Mouse (Mus musculus): ENCODE data around the gene Sh2d7. TPM values are rescaled to one million over a fixed set of nuclear protein-coding genes. Genes with fewer than 3 reads are reported as not detected.
"Not testable (repeated sequence)": the region's sequence is repeated elsewhere in the genome, so short reads cannot be mapped to it uniquely, and the experiment has no call there.

Gene Sh2d7
- polyA plus RNA-seq, 1 experiment from 2014 or later: not detected

DNA sequence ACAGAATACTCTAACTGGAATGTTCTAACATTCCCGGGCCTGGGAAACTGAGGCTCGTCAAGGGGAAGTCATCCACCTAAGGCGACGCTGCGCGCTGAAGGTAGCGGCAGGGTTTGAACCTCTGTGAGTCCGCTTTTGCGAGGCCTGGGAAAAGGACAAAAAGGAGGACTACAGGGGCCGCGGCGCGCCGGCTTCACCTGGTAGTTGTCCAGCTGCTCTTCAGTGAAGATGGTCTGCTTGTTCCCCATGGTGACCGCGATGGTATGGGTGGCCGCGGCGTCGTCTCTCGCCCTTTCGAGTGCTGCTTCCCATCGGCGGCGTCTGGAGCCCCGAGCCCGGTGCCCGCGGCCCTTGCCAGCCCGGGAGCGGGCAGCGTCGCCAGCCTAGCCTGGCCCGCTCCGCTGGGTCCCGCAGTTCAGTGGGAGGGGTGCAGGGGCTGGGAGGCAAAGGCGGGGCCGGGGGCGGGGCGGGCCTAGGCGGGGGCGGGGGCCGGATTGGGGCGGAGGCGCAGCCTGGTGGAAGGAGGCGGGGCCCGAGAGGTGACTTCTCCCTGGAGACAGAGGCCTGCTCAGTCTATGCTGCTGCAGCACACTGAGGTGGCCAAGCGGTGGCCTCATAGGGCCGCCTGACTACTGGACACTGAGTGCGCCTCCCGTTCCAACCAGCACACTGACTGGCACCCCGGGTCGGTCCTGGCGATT lies 21.1 kb downstream of the Sh2d7 start, which contains the start of gene Cib2:
Gene Cib2, minus strand, starts transcription at position 448 of the 701 bp plus-strand sequence.
- no peak within 1 kb of the TSS for H3K27ac ChIP-seq
- H3K79me2 ChIP-seq (ENCODE audit: inconsistent target): no peaks in the 10 kb centered on the region
- H3K4me3 ChIP-seq (ENCODE audit: inconsistent target): no peak within 1 kb of the TSS; the same call in 1 of the 2 replicates
- WGBS (ENCODE audit: missing documents): 8% methylated on average over 54 of the region's 54 CpGs
- no peaks in the 10 kb centered on the region for H3K36me3 ChIP-seq (ENCODE audit: inconsistent target)

DNA sequence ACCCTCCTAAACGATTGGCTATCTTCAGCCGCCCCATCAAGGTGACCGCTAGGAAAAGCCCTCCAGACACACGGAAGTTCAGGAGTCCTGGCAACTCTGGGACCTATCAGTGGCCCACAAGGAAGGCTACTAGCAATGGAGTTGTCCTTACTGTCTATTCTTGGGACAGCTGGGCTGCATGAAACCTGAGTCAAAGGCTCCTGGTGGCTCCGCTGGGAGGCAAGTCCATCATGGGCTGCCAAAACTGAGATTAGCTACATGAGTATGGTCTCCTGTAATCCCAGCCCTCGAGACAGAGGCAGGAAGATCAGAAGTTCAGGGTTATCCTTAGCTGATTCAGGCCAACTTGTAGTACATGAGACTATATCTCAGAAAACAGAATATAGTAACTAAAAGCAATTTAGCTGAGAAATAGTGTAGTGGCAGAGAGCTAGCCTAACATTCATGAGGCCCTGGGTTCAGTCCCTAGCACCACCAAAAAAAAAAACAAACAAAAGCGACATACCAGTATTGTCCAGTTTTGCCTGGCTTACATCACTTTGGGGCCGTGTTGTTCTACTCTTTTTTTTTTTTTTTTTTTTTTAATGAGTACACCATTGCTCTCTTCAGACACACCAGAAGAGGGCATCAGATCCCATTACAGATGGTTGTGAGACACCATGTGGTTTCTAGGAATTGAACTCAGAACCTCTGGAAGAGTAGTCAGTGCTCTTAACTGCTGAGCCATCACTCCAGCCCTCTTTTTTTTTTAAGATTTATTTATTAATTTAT lies 22.2 kb downstream of the Sh2d7 start:
- no peak overlapping the region for H3K27ac ChIP-seq
- H3K4me3 ChIP-seq (ENCODE audit: inconsistent target): no peak overlapping the region
- WGBS (ENCODE audit: missing documents): 95% methylated on average over 8 of the region's 8 CpGs
- no peaks in the 10 kb centered on the region for H3K36me3 ChIP-seq (ENCODE audit: inconsistent target)
- no peaks in the 10 kb centered on the region for H3K79me2 ChIP-seq (ENCODE audit: inconsistent target)

DNA sequence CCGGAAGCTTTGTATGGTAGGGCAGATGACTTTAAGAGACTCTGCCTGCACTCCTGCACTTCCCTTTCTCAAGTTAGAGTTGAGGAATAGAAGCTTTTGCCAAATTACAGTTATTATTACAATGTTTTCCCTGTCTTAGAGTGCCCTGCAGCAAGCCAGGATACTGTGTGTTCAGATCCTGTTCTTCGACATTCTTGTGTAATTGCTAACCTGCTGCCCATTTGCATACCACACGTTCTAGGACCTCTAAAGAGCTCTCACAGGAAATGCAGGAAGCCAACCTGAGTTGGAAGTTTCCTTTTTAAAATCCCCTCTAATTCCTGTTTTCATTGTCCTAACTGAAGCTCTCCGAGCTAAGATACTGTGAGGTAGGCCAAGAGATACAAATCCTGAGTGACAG lies 28.2 kb downstream of the Sh2d7 start:
- Histone ChIP-seq H3K79me2 (ENCODE audit: inconsistent target) (no peaks in the 10 kb centered on the region), H3K36me3 (ENCODE audit: inconsistent target) (no peaks in the 10 kb centered on the region), H3K27ac (no peak overlapping the region), H3K4me3 (ENCODE audit: inconsistent target) (no peak overlapping the region)
- 25% methylated on average over 4 of the region's 4 CpGs for WGBS (ENCODE audit: missing documents)

DNA sequence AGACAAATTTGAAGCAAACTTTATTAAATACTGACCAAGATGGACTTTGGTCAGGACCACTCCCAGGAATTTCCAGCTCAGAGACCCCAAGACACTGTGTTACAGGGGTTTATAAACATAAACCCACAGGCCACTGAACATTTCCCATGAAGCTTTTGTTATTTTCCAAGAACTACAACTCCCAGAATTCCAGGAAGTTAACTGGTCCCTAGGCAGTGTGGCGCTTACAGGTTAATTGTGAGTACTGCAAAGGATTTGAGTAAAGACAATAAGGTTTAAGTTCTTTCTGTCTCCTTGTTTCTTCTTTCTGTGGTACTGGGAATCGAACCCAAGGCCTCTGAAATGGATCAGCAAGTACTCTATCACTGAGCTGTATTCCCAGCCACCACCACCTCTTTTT lies 29.9 kb downstream of the Sh2d7 start:
- H3K27ac ChIP-seq: no peak overlapping the region
- no peaks in the 10 kb centered on the region for H3K79me2 ChIP-seq (ENCODE audit: inconsistent target)
- no peaks in the 10 kb centered on the region for H3K36me3 ChIP-seq (ENCODE audit: inconsistent target)
- no peak overlapping the region for H3K4me3 ChIP-seq (ENCODE audit: inconsistent target)
- 65% methylated on average over 2 of the region's 2 CpGs for WGBS (ENCODE audit: missing documents)

DNA sequence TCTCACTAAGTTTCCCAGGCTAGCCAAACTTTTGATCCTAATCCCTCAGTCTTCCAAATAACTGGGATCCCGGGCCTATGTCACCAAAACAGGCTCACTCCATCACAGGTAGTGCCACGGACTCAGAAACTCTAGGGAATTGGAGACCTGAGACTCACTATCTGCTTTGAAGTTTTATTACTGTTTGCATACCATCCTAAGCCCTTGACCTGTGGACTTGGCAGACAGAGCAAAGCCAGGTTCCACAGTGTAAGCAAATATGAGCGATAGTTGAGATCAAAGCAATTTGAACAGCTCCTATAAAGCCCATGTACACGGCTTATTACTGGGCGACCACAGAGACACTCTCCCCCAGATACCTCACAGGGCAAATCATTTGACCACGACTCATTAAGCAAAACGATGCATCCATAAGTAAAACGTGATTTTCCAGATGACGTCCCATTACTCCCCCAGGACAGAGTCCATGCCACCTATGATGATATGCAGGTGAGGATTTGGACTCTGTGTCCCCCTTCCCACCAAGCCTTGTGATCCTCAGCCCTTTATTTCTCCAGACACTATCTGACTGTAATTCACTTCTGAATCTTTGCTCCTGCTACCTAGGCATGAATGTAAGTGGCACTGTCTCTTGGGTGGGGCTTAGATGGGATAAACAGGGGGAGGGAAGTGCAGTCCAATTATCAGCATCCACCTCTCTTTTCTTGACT lies 32.5 kb downstream of the Sh2d7 start:
- Histone ChIP-seq H3K27ac (no peak overlapping the region), H3K79me2 (ENCODE audit: inconsistent target) (no peaks in the 10 kb centered on the region), H3K36me3 (ENCODE audit: inconsistent target) (no peaks in the 10 kb centered on the region), H3K4me3 (ENCODE audit: inconsistent target) (no peak overlapping the region)
- WGBS (ENCODE audit: missing documents): 93% methylated on average over 9 of the region's 9 CpGs

DNA sequence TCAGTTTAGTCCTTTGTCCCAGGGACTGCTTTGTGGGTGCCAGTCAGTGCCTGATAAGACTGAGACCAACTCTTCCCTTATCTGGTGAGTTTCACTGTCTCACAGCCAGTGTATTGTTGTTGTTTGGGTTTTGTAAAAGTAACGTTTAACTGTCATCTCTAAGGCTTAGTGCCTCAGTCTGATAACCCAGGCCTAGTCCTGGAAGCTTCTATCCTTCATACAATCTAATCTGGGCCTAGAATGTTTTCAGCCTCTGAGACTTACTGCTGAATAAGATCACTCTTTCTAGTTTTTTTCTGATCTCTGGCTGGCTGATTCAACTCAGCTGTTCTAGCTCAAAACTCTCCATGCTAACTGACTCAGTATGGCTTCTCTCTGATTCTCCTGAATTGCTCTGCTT lies 44.9 kb downstream of the Sh2d7 start:
- no peak overlapping the region for H3K27ac ChIP-seq
- peaks cover 21% of the 10 kb centered on the region; the same call in 1 of the 2 replicates for H3K79me2 ChIP-seq (ENCODE audit: inconsistent target)
- H3K36me3 ChIP-seq (ENCODE audit: inconsistent target): no peaks in the 10 kb centered on the region
- WGBS (ENCODE audit: missing documents): 91% methylated on average over 1 of the region's 1 CpGs
- no peak overlapping the region for H3K4me3 ChIP-seq (ENCODE audit: inconsistent target)

DNA sequence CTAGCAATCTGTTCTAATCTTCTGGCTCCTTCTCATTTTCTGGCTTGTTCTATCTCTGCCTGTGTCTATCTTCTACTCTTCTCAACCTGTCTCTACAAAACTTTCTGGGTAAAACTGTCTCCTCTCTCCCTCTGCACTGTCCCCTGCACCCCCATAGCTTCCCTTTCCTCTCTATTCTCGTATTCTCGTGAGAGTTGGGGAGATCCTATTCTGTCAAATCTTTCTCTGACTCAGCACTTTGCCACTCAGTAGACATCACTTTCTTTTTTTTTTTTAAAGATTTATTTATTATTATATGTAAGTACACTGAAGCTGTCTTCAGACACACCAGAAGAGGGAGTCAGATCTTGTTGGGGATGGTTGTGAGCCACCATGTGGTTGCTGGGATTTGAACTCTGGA lies 45.3 kb downstream of the Sh2d7 start:
- WGBS (ENCODE audit: missing documents): 62% methylated on average over 2 of the region's 2 CpGs
- H3K4me3 ChIP-seq (ENCODE audit: inconsistent target); H3K36me3 ChIP-seq (ENCODE audit: inconsistent target); H3K27ac ChIP-seq: not testable (repeated sequence)
- H3K79me2 ChIP-seq (ENCODE audit: inconsistent target): peaks cover 23% of the 10 kb centered on the region; the same call in 1 of the 2 replicates

DNA sequence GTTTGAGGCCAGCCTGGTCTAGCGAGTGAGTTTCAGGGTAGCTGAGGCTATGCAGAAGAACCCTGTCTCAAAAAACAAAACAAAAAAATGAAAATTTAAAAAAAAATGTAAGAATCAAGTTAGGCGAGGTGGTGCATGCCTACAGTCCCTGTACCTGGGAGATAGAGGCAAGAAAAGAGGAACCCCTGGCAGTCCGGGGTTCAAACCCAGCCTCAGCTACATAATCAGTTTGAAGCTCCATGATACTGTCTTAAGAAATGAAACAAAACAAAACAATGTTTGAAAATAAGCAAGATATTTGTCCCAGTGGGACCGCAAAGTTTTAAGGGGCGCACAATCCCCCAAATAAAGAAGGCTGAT lies 47.0 kb downstream of the Sh2d7 start:
- 0 out of 2 replicates have a peak overlapping the region, but pooled peaks have one; percentile 7 for H3K27ac ChIP-seq
- H3K79me2 ChIP-seq (ENCODE audit: inconsistent target): peaks cover 23% of the 10 kb centered on the region; the same call in 1 of the 2 replicates
- no peaks in the 10 kb centered on the region for H3K36me3 ChIP-seq (ENCODE audit: inconsistent target)
- H3K4me3 ChIP-seq (ENCODE audit: inconsistent target): peak overlapping the region; percentile 25
- WGBS (ENCODE audit: missing documents): 31% methylated on average over 5 of the region's 5 CpGs

DNA sequence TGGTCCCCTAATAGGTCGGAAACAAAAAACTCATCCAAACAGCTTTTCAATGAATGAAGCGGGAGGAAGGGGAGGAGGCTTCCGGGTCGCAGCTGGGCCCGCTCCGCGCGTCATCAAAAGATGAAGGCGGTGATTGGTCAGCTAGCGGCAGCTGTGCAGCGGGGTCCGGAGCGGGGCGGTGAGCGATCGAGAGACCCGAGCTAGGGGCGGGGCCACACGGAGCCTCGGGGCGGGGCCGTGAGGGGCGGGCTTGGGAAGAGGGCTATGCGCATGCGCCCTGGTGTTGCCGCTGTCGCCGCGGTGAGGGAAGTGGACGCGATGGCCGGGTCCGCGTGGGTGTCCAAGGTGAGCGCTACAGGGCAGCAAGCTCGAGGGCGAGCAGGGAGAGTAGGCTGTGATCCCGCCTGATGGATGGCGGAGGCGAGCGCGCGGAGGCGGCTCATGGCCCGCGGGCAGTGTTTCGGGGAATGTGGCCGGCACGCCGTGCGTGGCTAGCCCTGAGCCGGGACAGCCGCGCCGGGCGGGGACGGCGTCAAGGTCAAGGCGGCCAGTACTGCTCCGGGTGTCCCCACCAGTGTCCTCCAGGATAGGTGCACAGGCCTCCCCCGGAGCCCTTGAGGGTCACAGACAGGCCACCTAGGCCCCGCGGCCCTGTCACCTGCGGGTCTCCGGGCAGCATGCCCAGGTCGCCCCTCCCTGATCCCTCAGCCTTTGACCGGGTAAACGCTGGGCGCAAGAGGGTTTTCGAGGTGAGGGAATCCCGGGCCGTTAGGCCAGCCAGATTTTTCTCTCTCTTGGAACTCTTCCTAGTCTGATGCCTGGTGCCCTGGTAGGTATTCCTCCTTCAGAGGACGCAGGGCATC lies 47.6 kb downstream of the Sh2d7 start, which contains the start of gene Idh3a:
Gene Idh3a, plus strand, starts transcription at position 136 of the 863 bp plus-strand sequence.
- H3K36me3 ChIP-seq (ENCODE audit: inconsistent target): no peaks in the 10 kb centered on the region
- 0 out of 2 replicates have a peak within 1 kb of the TSS, but pooled peaks have one; percentile 7 for H3K27ac ChIP-seq
- peaks cover 23% of the 10 kb centered on the region; the same call in 1 of the 2 replicates for H3K79me2 ChIP-seq (ENCODE audit: inconsistent target)
- under 1% methylated on average over 73 of the region's 73 CpGs for WGBS (ENCODE audit: missing documents)
- peak within 1 kb of the TSS; percentile 56 for H3K4me3 ChIP-seq (ENCODE audit: inconsistent target)

DNA sequence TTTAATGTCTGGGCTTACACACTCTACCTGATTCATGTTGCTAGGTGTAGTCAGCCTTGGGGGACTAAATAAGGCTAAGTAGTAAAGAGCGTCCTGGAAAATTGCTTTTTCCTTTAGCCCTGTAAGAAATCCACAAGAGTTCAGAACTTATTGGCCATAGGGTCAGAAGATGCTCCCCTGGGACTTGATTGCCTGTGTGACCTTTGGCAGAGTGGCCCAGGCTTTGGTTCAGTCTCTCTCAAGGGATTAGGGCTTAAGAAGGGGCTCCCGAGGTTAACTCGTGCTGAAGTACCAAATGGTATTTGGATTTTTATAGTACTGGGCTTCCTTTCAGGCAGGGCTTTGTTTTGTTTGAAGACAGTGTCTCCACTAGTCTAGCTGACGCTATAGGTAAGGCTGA lies 49.1 kb downstream of the Sh2d7 start:
- Histone ChIP-seq H3K79me2 (ENCODE audit: inconsistent target) (peaks cover 23% of the 10 kb centered on the region; the same call in 1 of the 2 replicates), H3K27ac (no peak overlapping the region), H3K36me3 (ENCODE audit: inconsistent target) (peaks cover 5% of the 10 kb centered on the region; the same call in 1 of the 2 replicates), H3K4me3 (ENCODE audit: inconsistent target) (no peak overlapping the region)
- 94% methylated on average over 4 of the region's 4 CpGs for WGBS (ENCODE audit: missing documents)

DNA sequence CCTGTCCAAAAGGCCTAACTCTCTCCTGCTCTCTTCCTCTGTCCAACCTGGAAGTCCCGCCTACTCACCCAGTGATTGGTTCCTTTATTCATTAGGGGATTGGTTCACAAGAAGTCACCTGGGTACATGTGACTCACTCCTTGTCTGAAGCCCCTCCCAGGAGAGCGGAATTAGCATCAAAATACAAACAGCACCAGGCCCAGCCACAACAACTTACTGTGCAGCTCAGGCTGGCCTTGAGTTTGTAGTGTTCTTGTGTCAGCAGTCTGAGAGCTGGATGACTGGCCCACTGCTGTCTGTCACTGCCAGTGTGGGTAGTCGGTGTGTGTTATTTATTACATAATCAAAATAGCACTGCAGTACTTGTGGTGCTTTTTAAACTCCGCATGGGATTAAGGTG lies 54.9 kb downstream of the Sh2d7 start:
- not testable (repeated sequence) for H3K79me2 ChIP-seq (ENCODE audit: inconsistent target); H3K4me3 ChIP-seq (ENCODE audit: inconsistent target); H3K27ac ChIP-seq
- H3K36me3 ChIP-seq (ENCODE audit: inconsistent target): peaks cover 50% of the 10 kb centered on the region
- WGBS (ENCODE audit: missing documents): 92% methylated on average over 4 of the region's 4 CpGs
